Mouse (Mus musculus): ENCODE measurements around the gene Snap25. TPM values are rescaled to one million over a fixed set of nuclear protein-coding genes. Genes with fewer than 3 reads are reported as not detected.

Snap25 gene
- total RNA-seq, 1 experiment: 0.13 TPM

GRCm38 (mm10) chr2:136703376-136703775 is 9.9 kb upstream of the Snap25 start:
- DNase-seq (ENCODE audit: low read depth, low spot score): no peak
- Histone ChIP-seq H3K9me3 (ENCODE audit: control insufficient read depth, insufficient read depth, low read depth, low read length) (no peaks in the 10 kb centered on the region), H3K27ac (ENCODE audit: insufficient read depth, low read depth, low read length, poor library complexity, severe bottlenecking) (no peak overlapping the region), H3K36me3 (ENCODE audit: control insufficient read depth, insufficient read depth, low read length, poor library complexity, severe bottlenecking) (no peaks in the 10 kb centered on the region), H3K4me3 (ENCODE audit: insufficient read depth in 1 of 2, low read depth in 1 of 2, low read length in 2 of 2, poor library complexity in 1 of 2, severe bottlenecking in 1 of 2) (no peak overlapping the region), H3K9ac (ENCODE audit: insufficient read depth, low read depth, low read length, poor library complexity, severe bottlenecking) (no peak overlapping the region), H3K4me1 (ENCODE audit: control insufficient read depth in 2 of 2, insufficient read depth in 2 of 2, low read length in 2 of 2, poor library complexity in 1 of 2) (no peaks in the 10 kb centered on the region)
- TF ChIP-seq MAFK (IDR thresholded peaks at IDR 0.05; ENCODE audit: insufficient read depth, low read depth, low read length): no peak
- no peak for TF ChIP-seq ZNF384 (IDR thresholded peaks at IDR 0.05; ENCODE audit: low read depth, low read length)
- no peak for TF ChIP-seq ZC3H11A (IDR thresholded peaks at IDR 0.05; ENCODE audit: borderline replicate concordance, low read depth, low read length)
- no peak for TF ChIP-seq CHD2 (IDR thresholded peaks at IDR 0.05; ENCODE audit: low read depth, low read length)
- in situ Hi-C loops (cut with MboI; ENCODE audit: low sequenced_read_pairs in 2 of 2, unreplicated experiment in 2 of 2): no loop called here

GRCm38 (mm10) chr2:136711155-136711554 is 2.1 kb upstream of the Snap25 start:
- no peaks in the 10 kb centered on the region for H3K36me3 ChIP-seq (ENCODE audit: control insufficient read depth, insufficient read depth, low read length, poor library complexity, severe bottlenecking)
- no peak for DNase-seq (ENCODE audit: low read depth, low spot score)
- no peaks in the 10 kb centered on the region for H3K9me3 ChIP-seq (ENCODE audit: control insufficient read depth, insufficient read depth, low read depth, low read length)
- H3K4me1 ChIP-seq (ENCODE audit: control insufficient read depth in 2 of 2, insufficient read depth in 2 of 2, low read length in 2 of 2, poor library complexity in 1 of 2): peaks cover 0 to 5% of the 10 kb centered on the region in 2 experiments; a peak in 1 of 4 replicates
- no peak for TF ChIP-seq ZC3H11A (IDR thresholded peaks at IDR 0.05; ENCODE audit: borderline replicate concordance, low read depth, low read length)
- no peak for TF ChIP-seq MAFK (IDR thresholded peaks at IDR 0.05; ENCODE audit: insufficient read depth, low read depth, low read length)
- TF ChIP-seq ZNF384 (IDR thresholded peaks at IDR 0.05; ENCODE audit: low read depth, low read length): no peak
- TF ChIP-seq CHD2 (IDR thresholded peaks at IDR 0.05; ENCODE audit: low read depth, low read length): no peak
- no peak for TF ChIP-seq HCFC1 (IDR thresholded peaks at IDR 0.05; ENCODE audit: borderline replicate concordance, insufficient read depth, low read length)
- H3K4me3 ChIP-seq (ENCODE audit: insufficient read depth in 1 of 2, low read depth in 1 of 2, low read length in 2 of 2, poor library complexity in 1 of 2, severe bottlenecking in 1 of 2): no peak overlapping the region
- no peak overlapping the region for H3K27ac ChIP-seq (ENCODE audit: insufficient read depth, low read depth, low read length, poor library complexity, severe bottlenecking)
- in situ Hi-C loops (cut with MboI; ENCODE audit: low sequenced_read_pairs in 2 of 2, unreplicated experiment in 2 of 2): no loop called here
- no peak overlapping the region for H3K9ac ChIP-seq (ENCODE audit: insufficient read depth, low read depth, low read length, poor library complexity, severe bottlenecking)

- Histone ChIP-seq H3K9ac (ENCODE audit: insufficient read depth, low read depth, low read length, poor library complexity, severe bottlenecking) (no peak overlapping the region), H3K4me1 (ENCODE audit: control insufficient read depth in 2 of 2, insufficient read depth in 2 of 2, low read length in 2 of 2, poor library complexity in 1 of 2) (peaks cover 0 to 5% of the 10 kb centered on the region in 2 experiments; a peak in 1 of 4 replicates), H3K4me3 (ENCODE audit: insufficient read depth in 1 of 2, low read depth in 1 of 2, low read length in 2 of 2, poor library complexity in 1 of 2, severe bottlenecking in 1 of 2) (peak overlapping the region in 1 of 2 experiments; percentile 44; a peak in 2 of 4 replicates), H3K36me3 (ENCODE audit: control insufficient read depth, insufficient read depth, low read length, poor library complexity, severe bottlenecking) (no peaks in the 10 kb centered on the region), H3K9me3 (ENCODE audit: control insufficient read depth, insufficient read depth, low read depth, low read length) (no peaks in the 10 kb centered on the region), H3K27ac (ENCODE audit: insufficient read depth, low read depth, low read length, poor library complexity, severe bottlenecking) (no peak overlapping the region)
- in situ Hi-C loops (cut with MboI; ENCODE audit: low sequenced_read_pairs in 2 of 2, unreplicated experiment in 2 of 2): no loop called here
- DNase-seq (ENCODE audit: low read depth, low spot score): no peak
- TF ChIP-seq MAFK (IDR thresholded peaks at IDR 0.05; ENCODE audit: insufficient read depth, low read depth, low read length): no peak
- no peak for TF ChIP-seq ZNF384 (IDR thresholded peaks at IDR 0.05; ENCODE audit: low read depth, low read length)
- TF ChIP-seq CHD2 (IDR thresholded peaks at IDR 0.05; ENCODE audit: low read depth, low read length): no peak
- no peak for TF ChIP-seq HCFC1 (IDR thresholded peaks at IDR 0.05; ENCODE audit: borderline replicate concordance, insufficient read depth, low read length)
- no peak for TF ChIP-seq ZC3H11A (IDR thresholded peaks at IDR 0.05; ENCODE audit: borderline replicate concordance, low read depth, low read length)
Measured at GRCm38 (mm10) chr2:136711746-136712440, 1.4 kb upstream of the Snap25 start.

- Histone ChIP-seq H3K27ac (ENCODE audit: insufficient read depth, low read depth, low read length, poor library complexity, severe bottlenecking) (no peak overlapping the region), H3K4me1 (ENCODE audit: control insufficient read depth in 2 of 2, insufficient read depth in 2 of 2, low read length in 2 of 2, poor library complexity in 1 of 2) (peaks cover 0 to 5% of the 10 kb centered on the region in 2 experiments; a peak in 1 of 4 replicates), H3K9ac (ENCODE audit: insufficient read depth, low read depth, low read length, poor library complexity, severe bottlenecking) (no peak overlapping the region), H3K4me3 (ENCODE audit: insufficient read depth in 1 of 2, low read depth in 1 of 2, low read length in 2 of 2, poor library complexity in 1 of 2, severe bottlenecking in 1 of 2) (peak overlapping the region in 1 of 2 experiments; percentile 44; a peak in 2 of 4 replicates), H3K9me3 (ENCODE audit: control insufficient read depth, insufficient read depth, low read depth, low read length) (no peaks in the 10 kb centered on the region), H3K36me3 (ENCODE audit: control insufficient read depth, insufficient read depth, low read length, poor library complexity, severe bottlenecking) (no peaks in the 10 kb centered on the region)
- DNase-seq (ENCODE audit: low read depth, low spot score): no peak
- in situ Hi-C loops (cut with MboI; ENCODE audit: low sequenced_read_pairs in 2 of 2, unreplicated experiment in 2 of 2): no loop called here
- TF ChIP-seq HCFC1 (IDR thresholded peaks at IDR 0.05; ENCODE audit: borderline replicate concordance, insufficient read depth, low read length): no peak
Measured at GRCm38 (mm10) chr2:136712441-136713015, 725 bp upstream of the Snap25 start.
